Mouse (Mus musculus) liver, adult 2 months (tissue): ENCODE results near the gene Focad. TPM values are rescaled to one million over a fixed set of nuclear protein-coding genes. Genes with fewer than 3 reads are reported as not detected.

ENCODE experiments used
- DNase-seq: peaks from one replicate; pipeline ENCODE4 v3.0.0-alpha.2; 2011; ENCODE audit warnings: low read depth, low spot score; ENCODE audit errors: extremely low read depth
- H3K27ac ChIP-seq: fragments of 200-500 bp; replicated peaks from 2 replicates; pipeline ENCODE4 v1.5.1; 2012; ENCODE audit warnings: low read depth, mild to moderate bottlenecking, control low read depth, inconsistent platforms, low read length; ENCODE audit not compliant: insufficient read depth
- H3K27me3 ChIP-seq: fragments of 200-500 bp; 2 replicates; pipeline ENCODE4 v1.6.1; 2012; ENCODE audit warnings: mild to moderate bottlenecking, moderate library complexity, low read length, inconsistent platforms; ENCODE audit not compliant: control insufficient read depth, insufficient read depth
- H3K36me3 ChIP-seq: fragments of 200-500 bp; 2 replicates; pipeline ENCODE4 v1.6.1; 2012; ENCODE audit warnings: low read length, inconsistent platforms; ENCODE audit not compliant: control insufficient read depth, insufficient read depth
- H3K4me1 ChIP-seq: fragments of 200-500 bp; 2 replicates; pipeline ENCODE4 v1.6.1; 2011; ENCODE audit warnings: low read length; ENCODE audit not compliant: control insufficient read depth, insufficient read depth
- H3K4me3 ChIP-seq: fragments of 200-500 bp; 2 replicates; pipeline ENCODE4 v1.5.1; 2011; ENCODE audit warnings: low read depth, mild to moderate bottlenecking, control low read depth, low read length, moderate library complexity; ENCODE audit not compliant: insufficient read depth
- H3K79me2 ChIP-seq: fragments of 200-500 bp; 2 replicates; pipeline ENCODE4 v1.6.1; 2012; ENCODE audit warnings: inconsistent platforms, mild to moderate bottlenecking, low read length, moderate library complexity; ENCODE audit not compliant: control insufficient read depth, insufficient read depth
- H3K9ac ChIP-seq: fragments of 200-500 bp; 2 replicates; pipeline ENCODE4 v1.6.1; 2012; ENCODE audit warnings: low read depth, mild to moderate bottlenecking, control low read depth, inconsistent platforms, low read length
- CTCF ChIP-seq: fragments of 200-500 bp; IDR thresholded peaks from 2 replicates; pipeline ENCODE4 v1.5.1; 2011; ENCODE audit warnings: low read depth, low read length, control low read depth
- POLR2A ChIP-seq: fragments of 200-500 bp; IDR thresholded peaks from 2 replicates; pipeline ENCODE4 v1.6.1; 2011; ENCODE audit warnings: low read length, control low read depth; ENCODE audit not compliant: insufficient read depth; ENCODE audit errors: extremely low read depth
- WGBS: fragments of 180-500 bp; shearing (Covaris S2); methylation state at CpG from one replicate; pipeline ENCODE4 v1.1.7; 2018; 5-methylcytosine and 5-hydroxymethylcytosine counted together
- polyA plus RNA-seq: library from polyadenylated mRNA; depleted of rRNA; stranded (reverse); fragments of >200 nt; gene quantifications from 2 replicates; pipeline ENCODE4 v1.2.3, GENCODE M21; 2012
- total RNA-seq: library from RNA; depleted of rRNA; stranded (reverse); fragments of >200 nt; gene quantifications from 2 replicates; pipeline ENCODE4 v1.2.3, GENCODE M21; 2014

Gene Focad
- total and polyA plus RNA-seq, 2 experiments, result 6.4 to 11.1 TPM

DNA sequence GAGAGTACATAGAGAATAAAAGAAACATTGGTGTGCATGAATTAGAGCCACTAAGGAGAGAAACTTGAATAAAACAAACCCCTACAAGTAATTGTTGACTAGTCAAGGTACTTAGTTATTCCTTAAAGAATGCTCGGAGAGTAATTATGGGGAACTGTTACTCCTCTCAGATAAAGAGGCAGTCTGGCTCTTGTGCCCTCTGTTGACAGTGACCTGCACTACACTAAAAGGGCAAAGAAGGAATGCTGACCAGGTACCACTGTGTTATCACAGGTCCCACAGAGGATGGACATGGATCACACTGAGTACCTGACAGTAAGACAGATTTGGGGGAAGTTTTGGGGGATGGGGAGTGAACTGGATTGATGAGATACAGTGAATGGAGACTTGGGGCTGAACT, 95.1 kb downstream of the Focad start:
- H3K36me3 ChIP-seq, result no peaks in the 10 kb centered on the region; the same call in 1 of the 2 replicates
- H3K27me3 ChIP-seq, result no peaks in the 10 kb centered on the region
- peaks cover 2% of the 10 kb centered on the region; the same call in 1 of the 2 replicates for H3K4me1 ChIP-seq
- no peak overlapping the region for H3K27ac ChIP-seq
- H3K79me2 ChIP-seq, result no peaks in the 10 kb centered on the region
- WGBS, result 91% methylated on average over 1 of the region's 1 CpGs
- no peak overlapping the region for H3K4me3 ChIP-seq
- DNase-seq, result no peak
- H3K9ac ChIP-seq, result no peak overlapping the region
- no peak for TF ChIP-seq POLR2A
- TF ChIP-seq CTCF, result no peak

DNA sequence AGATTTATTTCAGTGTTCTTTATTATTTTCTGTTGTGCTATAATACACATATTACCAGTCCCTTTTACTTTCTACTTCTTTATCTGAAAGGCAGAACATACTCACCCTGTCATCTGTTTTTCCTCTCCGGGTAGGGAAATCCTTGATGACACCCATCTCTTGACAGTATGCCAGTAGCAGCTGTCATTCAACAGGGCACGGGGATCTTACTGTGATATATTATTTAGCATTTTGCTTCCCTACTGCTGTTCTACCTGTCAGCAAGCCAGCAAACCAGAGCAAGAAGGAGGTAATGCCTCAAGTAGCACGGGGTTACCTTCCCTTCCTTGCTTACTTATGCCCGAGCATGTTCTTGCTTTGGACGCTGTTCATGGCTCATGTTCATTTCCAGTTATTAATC, 99.8 kb downstream of the Focad start:
- Histone ChIP-seq H3K9ac (no peak overlapping the region), H3K27me3 (no peaks in the 10 kb centered on the region), H3K36me3 (no peaks in the 10 kb centered on the region; the same call in 1 of the 2 replicates), H3K79me2 (no peaks in the 10 kb centered on the region), H3K27ac (no peak overlapping the region), H3K4me3 (no peak overlapping the region), H3K4me1 (no peaks in the 10 kb centered on the region)
- WGBS, result 91% methylated on average over 5 of the region's 5 CpGs
- TF ChIP-seq POLR2A, result no peak
- no peak for TF ChIP-seq CTCF
- DNase-seq, result no peak

DNA sequence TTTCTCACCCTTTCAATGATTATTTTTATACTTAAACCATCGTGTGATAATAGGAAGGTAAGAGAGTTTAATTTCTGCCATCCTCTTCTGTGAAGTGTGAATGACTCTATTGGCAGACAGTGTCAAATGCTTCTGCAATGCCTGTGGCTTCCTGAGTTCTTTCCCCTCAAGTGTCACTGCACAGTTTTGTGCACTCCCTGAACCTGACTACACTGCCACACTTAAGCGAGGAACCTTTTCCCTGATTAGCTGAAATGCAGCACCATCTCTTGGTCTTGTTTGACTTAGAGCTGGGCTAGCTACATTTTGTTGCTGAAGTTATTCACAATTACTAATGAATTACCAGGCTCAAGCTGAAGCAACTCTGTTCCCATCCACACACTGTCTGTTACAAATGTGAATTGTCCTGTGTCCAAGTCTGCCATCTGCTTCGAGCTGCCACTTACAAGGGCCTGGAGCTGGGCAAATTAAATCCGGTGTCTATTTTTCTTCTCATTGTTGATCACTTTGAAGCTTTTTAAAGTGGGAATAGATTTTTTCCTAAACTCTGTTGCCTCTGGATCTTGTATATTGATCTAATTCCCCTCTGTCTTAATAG, 101.6 kb downstream of the Focad start:
- H3K79me2 ChIP-seq, result no peaks in the 10 kb centered on the region
- no peaks in the 10 kb centered on the region for H3K4me1 ChIP-seq
- peaks cover 1% of the 10 kb centered on the region; the same call in 1 of the 2 replicates for H3K36me3 ChIP-seq
- H3K27me3 ChIP-seq, result no peaks in the 10 kb centered on the region
- H3K4me3 ChIP-seq, result no peak overlapping the region
- no peak overlapping the region for H3K27ac ChIP-seq
- no peak overlapping the region for H3K9ac ChIP-seq
- no peak for DNase-seq
- 89% methylated on average over 4 of the region's 4 CpGs for WGBS
- TF ChIP-seq CTCF (no peak), POLR2A (no peak)

DNA sequence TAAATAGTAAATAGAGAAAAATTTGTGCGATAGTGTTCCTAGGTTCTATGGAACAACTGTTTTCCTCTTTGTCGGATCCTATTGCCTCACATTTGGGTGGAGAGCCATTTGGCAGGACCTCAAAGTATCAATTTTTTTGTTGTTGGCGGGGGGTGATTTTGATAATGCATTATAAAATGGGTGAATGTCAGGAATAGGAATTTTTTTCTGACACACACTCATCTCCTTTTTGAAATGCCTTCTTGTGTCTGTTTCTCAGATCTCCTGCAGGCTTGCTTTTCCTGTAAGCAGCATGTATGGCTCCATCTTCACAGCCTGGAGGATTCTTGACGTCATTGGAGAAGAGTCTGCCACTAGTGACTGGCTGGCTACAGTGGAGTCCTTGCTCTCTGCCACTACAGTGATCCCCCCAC, 102.1 kb downstream of the Focad start:
- no peak overlapping the region for H3K4me3 ChIP-seq
- H3K36me3 ChIP-seq, result peaks cover 3% of the 10 kb centered on the region; the same call in 1 of the 2 replicates
- H3K79me2 ChIP-seq, result no peaks in the 10 kb centered on the region
- TF ChIP-seq POLR2A, result no peak
- TF ChIP-seq CTCF, result no peak
- H3K4me1 ChIP-seq, result no peaks in the 10 kb centered on the region
- 80% methylated on average over 4 of the region's 4 CpGs for WGBS
- DNase-seq, result no peak
- H3K9ac ChIP-seq, result no peak overlapping the region
- H3K27me3 ChIP-seq, result no peaks in the 10 kb centered on the region
- H3K27ac ChIP-seq, result no peak overlapping the region

DNA sequence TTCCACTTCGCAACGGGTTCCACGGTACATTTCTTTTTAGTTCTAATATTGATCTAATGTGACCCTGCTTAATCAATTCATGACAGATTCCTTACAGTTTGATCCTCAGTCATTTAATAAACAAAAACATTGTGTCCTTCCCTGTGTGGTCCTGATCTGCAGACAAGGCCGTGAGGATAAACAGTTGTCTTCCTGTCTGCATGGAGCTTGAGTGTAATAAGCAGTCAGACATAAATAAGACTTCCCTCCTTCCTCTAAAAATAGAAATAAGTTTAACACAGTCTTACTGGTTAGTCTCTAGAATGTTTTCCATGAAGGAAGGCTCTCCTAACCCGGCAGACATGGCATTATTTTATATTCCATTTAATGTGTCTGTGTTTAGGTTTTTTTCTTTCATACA, 102.8 kb downstream of the Focad start:
- Histone ChIP-seq H3K79me2 (no peaks in the 10 kb centered on the region), H3K9ac (no peak overlapping the region), H3K27ac (no peak overlapping the region), H3K4me3 (no peak overlapping the region), H3K27me3 (no peaks in the 10 kb centered on the region), H3K4me1 (no peaks in the 10 kb centered on the region), H3K36me3 (peaks cover 3% of the 10 kb centered on the region; the same call in 1 of the 2 replicates)
- TF ChIP-seq POLR2A, result no peak
- no peak for TF ChIP-seq CTCF
- WGBS, result 84% methylated on average over 5 of the region's 5 CpGs
- no peak for DNase-seq

DNA sequence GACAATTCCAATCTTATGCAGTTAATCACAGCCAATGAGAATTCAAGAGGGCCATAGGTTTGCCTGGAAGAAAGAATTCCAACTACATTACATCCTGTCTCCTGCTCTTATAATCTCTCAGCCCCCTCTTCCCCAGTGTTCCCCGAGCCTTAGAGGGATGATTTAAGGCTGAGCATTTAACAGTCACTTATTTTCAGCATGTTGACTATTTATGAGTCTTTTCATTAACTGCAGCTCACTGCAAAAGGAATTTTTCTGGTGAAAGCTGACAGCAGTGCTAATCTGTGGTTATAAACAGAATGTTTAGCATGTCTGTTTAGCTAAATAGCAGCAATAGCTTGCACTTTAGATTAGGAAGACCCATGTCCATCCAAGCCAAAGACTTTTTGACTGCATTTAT, 104.8 kb downstream of the Focad start:
- Histone ChIP-seq H3K4me1 (no peaks in the 10 kb centered on the region), H3K27me3 (no peaks in the 10 kb centered on the region), H3K79me2 (no peaks in the 10 kb centered on the region), H3K27ac (no peak overlapping the region), H3K9ac (no peak overlapping the region), H3K4me3 (no peak overlapping the region), H3K36me3 (peaks cover 3% of the 10 kb centered on the region; the same call in 1 of the 2 replicates)
- no peak for TF ChIP-seq POLR2A
- no peak for DNase-seq
- WGBS, result 89% methylated on average over 1 of the region's 1 CpGs
